Mouse (Mus musculus): Measurements from ENCODE around the gene Tmbim1.

Gene Tmbim1

GRCm38 (mm10) chr1:74294090-74294643 lies 11.3 kb downstream of the Tmbim1 start:
- peak in 1 of 2 experiments; percentile 11 for DNase-seq

- no peak for DNase-seq
Observed at GRCm38 (mm10) chr1:74293306-74293960, 12.0 kb downstream of the Tmbim1 start.

GRCm38 (mm10) chr1:74292331-74293020 lies 12.9 kb downstream of the Tmbim1 start:
- no peak for DNase-seq

GRCm38 (mm10) chr1:74290141-74290540 lies 15.3 kb downstream of the Tmbim1 start:
- DNase-seq, result peak; percentile 43 to 50

GRCm38 (mm10) chr1:74289740-74290139 lies 15.7 kb downstream of the Tmbim1 start:
- no peak for DNase-seq

- DNase-seq, result no peak
Observed at GRCm38 (mm10) chr1:74289248-74289647, 16.2 kb downstream of the Tmbim1 start.

GRCm38 (mm10) chr1:74288327-74288726 lies 17.1 kb downstream of the Tmbim1 start:
- peak in 1 of 2 experiments; percentile 10 for DNase-seq

GRCm38 (mm10) chr1:74286869-74287607 lies 18.4 kb downstream of the Tmbim1 start:
- DNase-seq, result peak; percentile 48 to 57

GRCm38 (mm10) chr1:74285212-74286010 lies 20.0 kb downstream of the Tmbim1 start:
- no peak for DNase-seq

- peak; percentile 99 to 100 for DNase-seq
Observed at GRCm38 (mm10) chr1:74284543-74285160, 20.8 kb downstream of the Tmbim1 start, which contains the start of the genes Aamp and Pnkd. Gene Aamp, minus strand, starts transcription at chr1:74284738. Gene Pnkd, plus strand, starts transcription at chr1:74284930.

GRCm38 (mm10) chr1:74283686-74284463 lies 21.5 kb downstream of the Tmbim1 start:
- peak in 1 of 2 experiments; percentile 70 for DNase-seq

- peak in 1 of 2 experiments; percentile 31 for DNase-seq
Observed at GRCm38 (mm10) chr1:74282896-74283625, 22.4 kb downstream of the Tmbim1 start.

- DNase-seq, result no peak
Observed at GRCm38 (mm10) chr1:74281886-74282285, 23.5 kb downstream of the Tmbim1 start.

GRCm38 (mm10) chr1:74281372-74281771 lies 24.1 kb downstream of the Tmbim1 start:
- DNase-seq, result no peak

GRCm38 (mm10) chr1:74280591-74281325 lies 24.7 kb downstream of the Tmbim1 start:
- no peak for DNase-seq

- DNase-seq, result peak in 1 of 2 experiments; percentile 8
Observed at GRCm38 (mm10) chr1:74278988-74279387, 26.4 kb downstream of the Tmbim1 start.

GRCm38 (mm10) chr1:74278538-74278937 lies 26.9 kb downstream of the Tmbim1 start, which contains the start of gene Gpbar1:
Gene Gpbar1, plus strand, starts transcription at chr1:74278550.
- peak in 1 of 2 experiments; percentile 10 for DNase-seq

GRCm38 (mm10) chr1:74277883-74278537 lies 27.4 kb downstream of the Tmbim1 start:
- peak in 1 of 2 experiments; percentile 6 for DNase-seq

GRCm38 (mm10) chr1:74277041-74277440 lies 28.4 kb downstream of the Tmbim1 start:
- DNase-seq, result no peak

Data from cerebellum, adult 18-20 months (tissue).